Mouse (Mus musculus) ovary, adult 18-20 months (tissue): ENCODE measurements around the gene Krtap6-5.
"Not testable (repeated sequence)": the region's sequence is repeated elsewhere in the genome, so short reads cannot be mapped to it uniquely, and the experiment has no call there.

ENCODE experiments used
- DNase-seq: peaks from one replicate; pipeline ENCODE4 v3.0.0; 2022; ENCODE audit warnings: low spot score, mixed read lengths

Gene Krtap6-5

GRCm38 (mm10) chr16:89047783-89048182 lies at the start of gene Krtap6-5:
Gene Krtap6-5 (minus strand): TSS chr16:89047883.
- no peak for DNase-seq

GRCm38 (mm10) chr16:89071041-89071440 lies 23.4 kb upstream of the Krtap6-5 start:
- not testable (repeated sequence) for DNase-seq

- DNase-seq = not testable (repeated sequence)
Measured at GRCm38 (mm10) chr16:89063902-89064301, 16.2 kb upstream of the Krtap6-5 start, which contains the start of gene 1110025L11Rik. Gene 1110025L11Rik (minus strand): TSS chr16:89064002.

GRCm38 (mm10) chr16:89041372-89041771 lies 6.3 kb downstream of the Krtap6-5 start, which contains the start of gene Gm10228:
Gene Gm10228 (minus strand): TSS chr16:89041472.
- DNase-seq = not testable (repeated sequence)

- DNase-seq = not testable (repeated sequence)
Measured at GRCm38 (mm10) chr16:89031399-89031798, 16.3 kb downstream of the Krtap6-5 start, which contains the start of gene Krtap6-1. Gene Krtap6-1 (plus strand): TSS chr16:89031699.

GRCm38 (mm10) chr16:89014984-89015383 lies 32.7 kb downstream of the Krtap6-5 start, which contains the start of gene Gm10229:
Gene Gm10229 (plus strand): TSS chr16:89015284.
- not testable (repeated sequence) for DNase-seq

- no peak for DNase-seq
Measured at GRCm38 (mm10) chr16:89013973-89014372, 33.7 kb downstream of the Krtap6-5 start.

GRCm38 (mm10) chr16:89010659-89011058 lies 37.0 kb downstream of the Krtap6-5 start, which contains the start of gene Krtap22-2:
Gene Krtap22-2 (minus strand): TSS chr16:89010759.
- DNase-seq = no peak
